Mouse (Mus musculus) testis, adult 2 months (tissue): ENCODE data around the gene Gm20388. TPM values are rescaled to one million over a fixed set of nuclear protein-coding genes. Genes with fewer than 3 reads are reported as not detected.

Source experiments
- H3K27ac ChIP-seq: fragments of 200-500 bp; 2 replicates; pipeline ENCODE4 v1.5.1; 2012; ENCODE audit warnings: low read depth, low read length; ENCODE audit not compliant: control insufficient read depth, insufficient read depth
- H3K27me3 ChIP-seq: fragments of 200-500 bp; 2 replicates; pipeline ENCODE4 v1.6.1; 2012; ENCODE audit warnings: mild to moderate bottlenecking, low read length, moderate library complexity; ENCODE audit not compliant: control insufficient read depth, insufficient read depth
- H3K36me3 ChIP-seq: fragments of 200-500 bp; 2 replicates; pipeline ENCODE4 v1.6.1; 2012; ENCODE audit warnings: mild to moderate bottlenecking, low read length; ENCODE audit not compliant: control insufficient read depth, insufficient read depth
- H3K4me1 ChIP-seq: fragments of 200-500 bp; 2 replicates; pipeline ENCODE4 v1.6.1; 2012; ENCODE audit warnings: low read length; ENCODE audit not compliant: control insufficient read depth, insufficient read depth
- H3K4me3 ChIP-seq: fragments of 200-500 bp; 2 replicates; pipeline ENCODE4 v1.5.1; 2012; ENCODE audit warnings: low read depth, mild to moderate bottlenecking, low read length, moderate library complexity, mixed read lengths; ENCODE audit not compliant: control insufficient read depth
- CTCF ChIP-seq: fragments of 200-500 bp; IDR thresholded peaks from 2 replicates; pipeline ENCODE4 v1.5.1; 2012; ENCODE audit warnings: low read depth, mild to moderate bottlenecking, inconsistent platforms, low read length, moderate library complexity; ENCODE audit not compliant: control insufficient read depth, insufficient read depth, insufficient replicate concordance
- POLR2A ChIP-seq: fragments of 200-500 bp; IDR thresholded peaks from 2 replicates; pipeline ENCODE4 v1.6.1; 2012; ENCODE audit warnings: low read depth, mild to moderate bottlenecking, inconsistent platforms, low read length, moderate library complexity; ENCODE audit not compliant: control insufficient read depth
- polyA plus RNA-seq: library from polyadenylated mRNA; depleted of rRNA; stranded (reverse); fragments of >200 nt; gene quantifications from 2 replicates; pipeline ENCODE4 v1.2.3, GENCODE M21; 2012

The Gm20388 gene
- polyA plus RNA-seq, 1 experiment: 5.6 TPM

DNA sequence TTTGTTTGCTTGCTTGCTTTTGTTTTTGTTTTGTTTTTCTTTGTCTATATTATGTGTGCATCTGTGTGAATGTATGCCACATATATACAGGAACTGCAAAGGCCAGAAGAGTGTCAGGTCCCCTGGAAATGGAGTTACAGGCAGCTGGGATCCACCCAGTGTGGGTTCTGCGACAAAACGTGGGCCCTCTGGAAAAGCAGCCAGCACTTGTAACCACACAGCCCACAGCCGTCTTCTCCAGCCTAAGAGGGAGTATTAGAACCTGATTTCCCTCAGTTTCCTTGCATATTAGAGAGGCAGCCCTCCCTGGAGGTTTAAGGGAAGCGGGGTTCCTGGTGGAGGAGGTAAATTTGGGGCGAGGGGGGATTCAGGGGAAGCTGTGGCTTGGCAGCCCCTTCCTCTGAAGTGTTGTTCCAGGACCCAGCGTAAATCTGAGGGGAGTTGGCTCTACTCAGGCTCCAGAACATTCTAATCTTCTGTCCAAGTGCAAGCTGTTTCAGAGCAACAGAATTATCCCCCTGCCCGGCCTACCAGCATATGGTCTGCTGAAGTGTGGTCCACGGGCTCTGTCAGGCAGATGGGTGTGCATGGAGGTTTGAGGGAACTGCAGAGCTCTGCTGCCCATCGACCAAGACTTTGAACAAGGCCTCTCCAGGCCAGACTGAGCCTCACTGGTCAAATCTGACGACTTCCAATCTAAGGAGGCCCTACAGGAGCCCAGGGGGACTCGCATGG, 392.5 kb downstream of the Gm20388 start:
- Histone ChIP-seq H3K4me3 (no peak overlapping the region), H3K27me3 (no peaks in the 10 kb centered on the region), H3K4me1 (peaks cover 4% of the 10 kb centered on the region; the same call in 1 of the 2 replicates), H3K36me3 (no peaks in the 10 kb centered on the region), H3K27ac (no peak overlapping the region)
- TF ChIP-seq POLR2A: no peak

- TF ChIP-seq CTCF (no peak), POLR2A (no peak)
- Histone ChIP-seq H3K36me3 (no peaks in the 10 kb centered on the region), H3K4me3 (no peak overlapping the region), H3K27me3 (no peaks in the 10 kb centered on the region), H3K4me1 (no peaks in the 10 kb centered on the region; the same call in 1 of the 2 replicates), H3K27ac (no peak overlapping the region)
Observed at GRCm38 (mm10) chr8:120304097-120304496, 393.5 kb downstream of the Gm20388 start.

DNA sequence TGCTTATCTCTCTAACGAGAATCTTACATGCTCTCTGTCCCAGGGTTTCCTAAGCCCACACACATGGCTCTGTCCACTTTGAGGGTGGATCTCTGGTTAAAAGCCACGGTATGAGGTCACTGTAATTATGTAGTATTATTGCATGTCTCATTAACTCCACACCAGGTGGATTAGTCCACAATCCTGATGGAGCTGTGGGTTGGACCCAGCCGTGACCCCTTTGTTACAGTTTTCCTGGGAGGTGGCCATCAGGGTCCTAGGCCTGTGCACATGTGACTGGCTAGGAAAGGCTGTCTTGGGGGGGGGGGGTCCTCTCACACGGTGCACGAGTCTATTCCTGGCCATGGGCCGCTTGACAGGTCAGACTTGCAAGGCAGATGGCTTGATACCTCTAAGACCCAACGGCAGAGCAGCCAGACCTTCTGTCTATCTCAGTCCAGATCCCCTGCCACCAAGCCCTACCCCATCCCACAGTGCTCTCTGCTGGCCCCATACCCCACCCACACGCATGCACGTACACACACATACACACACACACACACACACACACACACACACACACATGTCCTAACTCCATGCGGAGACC, 395.3 kb downstream of the Gm20388 start:
- no peak overlapping the region for H3K4me3 ChIP-seq
- H3K27me3 ChIP-seq: no peaks in the 10 kb centered on the region
- H3K27ac ChIP-seq: no peak overlapping the region
- no peak for TF ChIP-seq CTCF
- no peak for TF ChIP-seq POLR2A
- H3K4me1 ChIP-seq: no peaks in the 10 kb centered on the region
- no peaks in the 10 kb centered on the region for H3K36me3 ChIP-seq

GRCm38 (mm10) chr8:120307103-120307502, 396.5 kb downstream of the Gm20388 start:
- H3K27me3 ChIP-seq: no peaks in the 10 kb centered on the region
- H3K4me1 ChIP-seq: no peaks in the 10 kb centered on the region
- H3K27ac ChIP-seq: no peak overlapping the region
- TF ChIP-seq CTCF: no peak
- no peak for TF ChIP-seq POLR2A
- no peak overlapping the region for H3K4me3 ChIP-seq
- no peaks in the 10 kb centered on the region for H3K36me3 ChIP-seq

DNA sequence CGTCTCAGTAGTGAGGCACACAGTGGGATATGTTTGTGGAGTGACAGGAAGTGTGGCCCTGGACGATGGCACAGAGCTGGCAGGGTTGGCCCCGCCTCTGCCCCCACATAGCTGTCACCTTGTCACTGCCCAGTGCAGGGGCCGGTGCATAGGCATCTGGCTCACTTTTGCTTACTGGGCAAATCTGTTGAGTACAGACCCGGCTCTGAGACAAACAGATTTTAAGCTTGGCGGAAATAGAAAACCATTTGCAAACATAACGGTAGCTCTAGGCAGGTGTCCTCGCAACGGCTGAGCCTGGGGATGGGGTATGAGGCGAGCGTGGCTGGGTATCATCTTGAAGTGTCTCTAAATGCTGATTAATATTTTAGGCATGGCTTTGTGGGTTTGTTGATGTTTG, 396.9 kb downstream of the Gm20388 start:
- no peaks in the 10 kb centered on the region for H3K4me1 ChIP-seq
- no peak overlapping the region for H3K27ac ChIP-seq
- no peaks in the 10 kb centered on the region for H3K36me3 ChIP-seq
- H3K4me3 ChIP-seq: no peak overlapping the region
- no peak for TF ChIP-seq POLR2A
- TF ChIP-seq CTCF: no peak
- no peaks in the 10 kb centered on the region for H3K27me3 ChIP-seq

- no peaks in the 10 kb centered on the region for H3K27me3 ChIP-seq
- H3K4me1 ChIP-seq: no peaks in the 10 kb centered on the region
- H3K36me3 ChIP-seq: no peaks in the 10 kb centered on the region
- no peak overlapping the region for H3K27ac ChIP-seq
- H3K4me3 ChIP-seq: no peak overlapping the region
- TF ChIP-seq POLR2A (no peak), CTCF (no peak)
Observed at GRCm38 (mm10) chr8:120308131-120308530, 397.5 kb downstream of the Gm20388 start.

DNA sequence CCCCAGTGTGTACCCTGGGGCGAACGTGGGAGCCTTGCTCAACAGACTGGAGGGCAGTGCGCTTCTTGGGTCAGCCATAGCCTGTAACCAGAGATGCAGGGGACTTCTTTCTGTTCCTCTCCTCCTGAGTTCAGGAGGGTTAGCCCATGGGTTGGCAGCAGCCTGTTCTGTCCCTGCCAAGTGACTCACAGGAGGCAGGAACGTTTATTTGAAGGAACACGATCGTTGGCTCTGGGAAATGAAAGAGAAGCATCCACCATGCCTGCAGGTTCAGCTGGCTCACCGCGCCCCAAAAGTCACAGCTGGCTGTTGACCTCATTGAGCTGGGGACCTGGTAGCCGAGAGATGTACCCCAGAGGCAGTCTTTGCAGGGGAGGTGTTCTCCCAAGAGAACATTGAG, 397.9 kb downstream of the Gm20388 start:
- H3K4me1 ChIP-seq: no peaks in the 10 kb centered on the region
- H3K27me3 ChIP-seq: no peaks in the 10 kb centered on the region
- no peak overlapping the region for H3K4me3 ChIP-seq
- no peak for TF ChIP-seq CTCF
- TF ChIP-seq POLR2A: no peak
- no peak overlapping the region for H3K27ac ChIP-seq
- no peaks in the 10 kb centered on the region for H3K36me3 ChIP-seq
